35 mouse cellular contexts compared by ENCODE assay signal in genomic region chr17:56293291-56293690, GRCm38 (mm10). TPM values are rescaled to one million over a fixed set of nuclear protein-coding genes. Genes with fewer than 3 reads are reported as not detected.
DNase-seq lines count a peak whose midpoint lies in the region; ATAC-seq and TF ChIP-seq lines count a peak whose summit lies in the region.
"Had no signal": no experiment of that assay in that cellular context is flagged by ENCODE, and none has a peak within 500 bp of the region (broad histone marks: within the 10 kb centered on the region; RNA-seq: fewer than 3 reads in every experiment).

No protein-coding gene starts in this region.

- no peak overlapping the region for H3K9ac ChIP-seq in heart, adult 2 months (ENCODE audit: low read depth, low read length)
- H3K9ac ChIP-seq in heart, embryonic 11.5 days (ENCODE audit: low read depth, low read length) = no peak overlapping the region
- no peak overlapping the region for H3K9ac ChIP-seq in hindbrain, embryonic 14.5 days
- H3K9ac ChIP-seq: embryonic facial prominence, embryonic 13.5 days; forebrain, embryonic 15.5 days; hindbrain, embryonic 13.5 days; limb, embryonic 15.5 days; liver, embryonic 14.5 days; lung, embryonic 14.5 days had no signal

- H3K36me3 ChIP-seq in heart, adult 2 months (ENCODE audit: control insufficient read depth, insufficient read depth, low read length) = no peaks in the 10 kb centered on the region
- H3K36me3 ChIP-seq in heart, embryonic 11.5 days (ENCODE audit: control insufficient read depth, insufficient read depth, low read length) = no peaks in the 10 kb centered on the region
- H3K36me3 ChIP-seq in thymus, adult 2 months (ENCODE audit: control insufficient read depth, insufficient read depth, low read length) = no peaks in the 10 kb centered on the region
- H3K36me3 ChIP-seq in hindbrain, embryonic 14.5 days (replicated peaks; ENCODE audit: control insufficient read depth, insufficient read depth) = no peaks in the 10 kb centered on the region
- H3K36me3 ChIP-seq: embryonic facial prominence, embryonic 13.5 days; forebrain, embryonic 10.5 days; forebrain, embryonic 15.5 days; heart, embryonic 10.5 days; hindbrain, embryonic 13.5 days; limb, embryonic 15.5 days had no signal

- H3K4me1 ChIP-seq in heart, adult 2 months (ENCODE audit: control insufficient read depth, insufficient read depth, low read length) = peaks cover 3% of the 10 kb centered on the region
- peaks cover 16% of the 10 kb centered on the region; the same call in 1 of the 2 replicates for H3K4me1 ChIP-seq in heart, embryonic 11.5 days (ENCODE audit: control insufficient read depth, insufficient read depth, low read length)
- H3K4me1 ChIP-seq in thymus, adult 2 months (replicated peaks; ENCODE audit: control insufficient read depth, insufficient read depth, low read length) = peaks cover 65% of the 10 kb centered on the region
- 0 out of 2 replicates have a peak, but pooled peaks cover 5% of the 10 kb centered on the region for H3K4me1 ChIP-seq in hindbrain, embryonic 14.5 days (replicated peaks; ENCODE audit: control insufficient read depth, insufficient read depth, low read length)

- H3K9me3 ChIP-seq in heart, embryonic 11.5 days (replicated peaks; ENCODE audit: control insufficient read depth, low read length) = no peaks in the 10 kb centered on the region
- no peaks in the 10 kb centered on the region for H3K9me3 ChIP-seq in hindbrain, embryonic 14.5 days (ENCODE audit: control insufficient read depth, low read length)
- H3K9me3 ChIP-seq: embryonic facial prominence, embryonic 13.5 days; forebrain, embryonic 10.5 days; forebrain, embryonic 15.5 days; heart, embryonic 10.5 days; hindbrain, embryonic 13.5 days; limb, embryonic 15.5 days had no signal

- TF ChIP-seq POLR2A in heart, adult 2 months (IDR thresholded peaks at IDR 0.05; ENCODE audit: insufficient read depth, low read depth, low read length) = no peak
- TF ChIP-seq POLR2A in thymus, adult 2 months (IDR thresholded peaks at IDR 0.05; ENCODE audit: control insufficient read depth, extremely low read depth, insufficient read depth, low read length, poor library complexity) = 0 out of 2 replicates have a peak, but pooled peaks have one; percentile 40

- no peaks in the 10 kb centered on the region for H3K27me3 ChIP-seq in heart, adult 2 months (ENCODE audit: control insufficient read depth, insufficient read depth, low read length)
- no peaks in the 10 kb centered on the region for H3K27me3 ChIP-seq in heart, embryonic 11.5 days (ENCODE audit: control insufficient read depth, insufficient read depth, low read length)
- no peaks in the 10 kb centered on the region for H3K27me3 ChIP-seq in thymus, adult 2 months (ENCODE audit: control insufficient read depth, insufficient read depth, low read length)
- no peaks in the 10 kb centered on the region for H3K27me3 ChIP-seq in hindbrain, embryonic 14.5 days (ENCODE audit: control insufficient read depth, insufficient read depth, low read length)
- H3K27me3 ChIP-seq: embryonic facial prominence, embryonic 13.5 days; forebrain, embryonic 15.5 days; hindbrain, embryonic 13.5 days; limb, embryonic 15.5 days; Patski had no signal

- H3K27ac ChIP-seq in heart, adult 2 months = peak overlapping the region; percentile 72
- no peak overlapping the region for H3K27ac ChIP-seq in heart, embryonic 11.5 days (ENCODE audit: low read depth, low read length)
- H3K27ac ChIP-seq in thymus, adult 2 months (ENCODE audit: control insufficient read depth, insufficient read depth, low read length) = peak overlapping the region; percentile 98
- H3K27ac ChIP-seq in hindbrain, embryonic 14.5 days = no peak overlapping the region
- H3K27ac ChIP-seq: embryonic facial prominence, embryonic 13.5 days; forebrain, embryonic 15.5 days; hindbrain, embryonic 13.5 days; limb, embryonic 15.5 days; liver, embryonic 14.5 days had no signal

- TF ChIP-seq CTCF in heart, adult 2 months (IDR thresholded peaks at IDR 0.05) = no peak
- TF ChIP-seq CTCF in thymus, adult 2 months (IDR thresholded peaks at IDR 0.05; ENCODE audit: borderline replicate concordance, control insufficient read depth, extremely low read depth, insufficient read depth, low read length, poor library complexity) = 0 out of 2 replicates have a peak, but pooled peaks have one; percentile 33

- no peak overlapping the region for H3K4me3 ChIP-seq in heart, adult 2 months
- no peak overlapping the region for H3K4me3 ChIP-seq in heart, embryonic 11.5 days (ENCODE audit: low read depth, low read length)
- no peak overlapping the region for H3K4me3 ChIP-seq in thymus, adult 2 months (ENCODE audit: control insufficient read depth, insufficient read depth, low read length)
- H3K4me3 ChIP-seq in hindbrain, embryonic 14.5 days (replicated peaks; ENCODE audit: low read length) = no peak overlapping the region
- H3K4me3 ChIP-seq: embryonic facial prominence, embryonic 13.5 days; forebrain, embryonic 10.5 days; forebrain, embryonic 15.5 days; heart, embryonic 10.5 days; hindbrain, embryonic 13.5 days; limb, embryonic 15.5 days had no signal

- WGBS in heart, adult 2 months = 64% methylated on average over 1 of the region's 1 CpGs
- WGBS in heart, embryonic 11.5 days (ENCODE audit: insufficient replicate concordance) = 74% methylated on average over 1 of the region's 1 CpGs
- WGBS in thymus, adult 2 months = 4% methylated on average over 1 of the region's 1 CpGs
- WGBS in hindbrain, embryonic 14.5 days = 95% methylated on average over 1 of the region's 1 CpGs

- no peak overlapping the region for H3K4me2 ChIP-seq in heart, embryonic 11.5 days
- H3K4me2 ChIP-seq in hindbrain, embryonic 14.5 days (replicated peaks) = no peak overlapping the region
- H3K4me2 ChIP-seq: embryonic facial prominence, embryonic 13.5 days; forebrain, embryonic 15.5 days; hindbrain, embryonic 13.5 days; limb, embryonic 15.5 days; lung, embryonic 14.5 days had no signal

- no peaks in the 10 kb centered on the region for H3K79me2 ChIP-seq in heart, adult 2 months (replicated peaks; ENCODE audit: control insufficient read depth, insufficient read depth, low read length)

- intact Hi-C loops in heart, adult 2 months (cut with DNase I) = no loop called here

- TF ChIP-seq EP300 in heart, adult 2 months (IDR thresholded peaks at IDR 0.05; ENCODE audit: insufficient read depth, low read depth, low read length) = no peak

- no peak for DNase-seq in heart, adult 2 months
- peak; percentile 15 for DNase-seq in T-cell, adult 2 months (ENCODE audit: low spot score)
- peak; percentile 85 for DNase-seq in thymus, adult 2 months
- peak; percentile 80 to 92 for DNase-seq in thymus, postnatal 36 days
- DNase-seq in urinary bladder, adult 18-20 months (ENCODE audit: low spot score in 2 of 2) = no peak
- DNase-seq in hindbrain, embryonic 14.5 days (ENCODE audit: low spot score) = no peak
- DNase-seq: kidney, adult 9 months; kidney, postnatal 10 days; left cerebral cortex, postnatal 4 days; lung, embryonic 14.5 days; lung, postnatal 14 days; midbrain, embryonic 14.5 days had no signal

- ATAC-seq in heart, embryonic 11.5 days (replicated peaks; ENCODE audit: insufficient number of reproducible peaks, low FRiP score, low TSS enrichment) = no peak
- ATAC-seq in hindbrain, embryonic 14.5 days (ENCODE audit: low FRiP score) = no peak
- ATAC-seq: forebrain, embryonic 15.5 days; intestine, postnatal 0 days; Patski had no signal

RNA-seq across cellular contexts. Expression of gene Plin3, which starts 0.6 kb away (rescaled TPM):
- total RNA-seq in heart, adult 2 months (2021) = 100 to 1,000 TPM; 160 to 221 TPM
- 65.6 and 66.2 TPM in 2 replicates for polyA plus RNA-seq in heart, adult 2 months (2012; rRNA removed)
- 58.8 and 77.3 TPM in 2 replicates for polyA plus RNA-seq in heart, embryonic 11.5 days (2014; fragmentation: Nextera tagmentation; extraction: Ambion mirVana)
- 29.3 and 33.0 TPM in 2 replicates for polyA plus RNA-seq in thymus, adult 2 months (2012; rRNA removed)
- polyA plus RNA-seq in hindbrain, embryonic 14.5 days (2014; fragmentation: Nextera tagmentation; extraction: Ambion mirVana) = 13.9 and 16.4 TPM in 2 replicates

RNA-seq across cellular contexts. Expression of gene Arrdc5, which starts 6.8 kb away (rescaled TPM):
- total RNA-seq in heart, adult 2 months (2021) = not detected
- polyA plus RNA-seq in heart, adult 2 months (2012; rRNA removed) = 0.32 TPM in 1 of 2 replicates, not detected in the other
- polyA plus RNA-seq in heart, embryonic 11.5 days (2014; fragmentation: Nextera tagmentation; extraction: Ambion mirVana) = not detected in 2 replicates
- polyA plus RNA-seq in thymus, adult 2 months (2012; rRNA removed) = not detected in 2 replicates
- not detected in 2 replicates for polyA plus RNA-seq in hindbrain, embryonic 14.5 days (2014; fragmentation: Nextera tagmentation; extraction: Ambion mirVana)
- total RNA-seq: adrenal gland, postnatal 14 days; common myeloid progenitor, adult 5-6 weeks; gastrocnemius, adult 18-20 months; gastrocnemius, postnatal 4 days; heart, postnatal 10 days; layer of hippocampus, postnatal 10 days; left cerebral cortex, adult 8-10 months; left cerebral cortex, postnatal 4 days; MEL; monocyte, adult 5-6 weeks had no signal
- polyA plus RNA-seq: embryonic facial prominence, embryonic 13.5 days; forebrain, embryonic 10.5 days; forebrain, embryonic 15.5 days; frontal cortex, adult 2 months; heart, embryonic 10.5 days; hindbrain, embryonic 13.5 days; intestine, postnatal 0 days; large intestine, adult 2 months; limb, embryonic 15.5 days; liver, embryonic 14.5 days; lung, embryonic 14.5 days; midbrain, embryonic 14.5 days; neural tube, embryonic 14.5 days; Patski; stomach, embryonic 14.5 days had no signal

RNA-seq across cellular contexts. Expression of gene Uhrf1, which starts 9.8 kb away (rescaled TPM):
- 1 to 10 TPM; 2.0 to 2.4 TPM for total RNA-seq in heart, adult 2 months (2021)
- polyA plus RNA-seq in heart, adult 2 months (2012; rRNA removed) = 0.85 and 1.2 TPM in 2 replicates
- polyA plus RNA-seq in heart, embryonic 11.5 days (2014; fragmentation: Nextera tagmentation; extraction: Ambion mirVana) = 53.0 and 62.4 TPM in 2 replicates
- polyA plus RNA-seq in thymus, adult 2 months (2012; rRNA removed) = 154 and 258 TPM in 2 replicates
- polyA plus RNA-seq in hindbrain, embryonic 14.5 days (2014; fragmentation: Nextera tagmentation; extraction: Ambion mirVana) = 14.1 and 15.9 TPM in 2 replicates

RNA-seq across cellular contexts. Expression of gene Ticam1, which starts 16.7 kb away (rescaled TPM):
- total RNA-seq in heart, adult 2 months (2021) = 1 to 10 TPM; 8.0 TPM
- polyA plus RNA-seq in heart, adult 2 months (2012; rRNA removed) = 16.8 and 18.0 TPM in 2 replicates
- polyA plus RNA-seq in heart, embryonic 11.5 days (2014; fragmentation: Nextera tagmentation; extraction: Ambion mirVana) = 10.4 and 11.4 TPM in 2 replicates
- polyA plus RNA-seq in thymus, adult 2 months (2012; rRNA removed) = 21.6 and 23.1 TPM in 2 replicates
- polyA plus RNA-seq in hindbrain, embryonic 14.5 days (2014; fragmentation: Nextera tagmentation; extraction: Ambion mirVana) = 1.4 and 1.5 TPM in 2 replicates

RNA-seq across cellular contexts. Expression of gene Kdm4b, which starts 32.6 kb away (rescaled TPM):
- total RNA-seq in heart, adult 2 months (2021) = 10 to 100 TPM; 26.2 to 36.1 TPM
- polyA plus RNA-seq in heart, adult 2 months (2012; rRNA removed) = 23.0 and 29.7 TPM in 2 replicates
- polyA plus RNA-seq in heart, embryonic 11.5 days (2014; fragmentation: Nextera tagmentation; extraction: Ambion mirVana) = 19.6 and 22.8 TPM in 2 replicates
- polyA plus RNA-seq in thymus, adult 2 months (2012; rRNA removed) = 94.1 and 117 TPM in 2 replicates
- 62.2 and 64.3 TPM in 2 replicates for polyA plus RNA-seq in hindbrain, embryonic 14.5 days (2014; fragmentation: Nextera tagmentation; extraction: Ambion mirVana)

Comparison
In these comparisons a context has a peak if more than half of its experiments do, and no peak if none do; other contexts are left out.
1. H3K27ac ChIP-seq: peak in heart, adult 2 months (single experiment) and thymus, adult 2 months (single experiment); none in heart, embryonic 11.5 days (single experiment) and hindbrain, embryonic 14.5 days (single experiment).
2. DNase-seq: peak in T-cell, adult 2 months (single experiment), thymus, adult 2 months (single experiment) and thymus, postnatal 36 days (2 of 2); none in heart, adult 2 months (0 of 2), urinary bladder, adult 18-20 months (0 of 2) and hindbrain, embryonic 14.5 days (single experiment).